Mouse (Mus musculus): ENCODE measurements around the gene Runx1.

Runx1 gene

DNA sequence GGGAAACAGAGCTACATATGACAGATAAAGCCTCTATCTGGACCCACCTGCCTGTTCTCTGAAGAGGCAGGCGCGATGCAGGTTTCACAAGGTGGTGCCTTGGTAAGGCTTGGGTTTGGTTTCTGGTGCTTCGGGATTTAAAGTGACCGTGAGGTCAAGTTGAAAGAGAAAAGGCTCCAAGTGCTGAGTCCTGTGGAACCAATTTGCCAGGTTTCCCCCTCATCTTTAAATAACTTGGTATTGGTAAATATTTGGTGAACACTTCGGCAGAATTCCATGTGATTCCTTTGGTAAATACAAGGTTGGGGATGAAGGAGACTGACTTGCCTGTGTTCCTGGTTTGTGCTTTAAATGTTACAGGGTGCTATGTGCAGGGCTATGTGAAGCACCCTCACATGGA, 169.2 kb downstream of the Runx1 start:
- no peak for DNase-seq (ENCODE audit: low read depth, low spot score)

DNA sequence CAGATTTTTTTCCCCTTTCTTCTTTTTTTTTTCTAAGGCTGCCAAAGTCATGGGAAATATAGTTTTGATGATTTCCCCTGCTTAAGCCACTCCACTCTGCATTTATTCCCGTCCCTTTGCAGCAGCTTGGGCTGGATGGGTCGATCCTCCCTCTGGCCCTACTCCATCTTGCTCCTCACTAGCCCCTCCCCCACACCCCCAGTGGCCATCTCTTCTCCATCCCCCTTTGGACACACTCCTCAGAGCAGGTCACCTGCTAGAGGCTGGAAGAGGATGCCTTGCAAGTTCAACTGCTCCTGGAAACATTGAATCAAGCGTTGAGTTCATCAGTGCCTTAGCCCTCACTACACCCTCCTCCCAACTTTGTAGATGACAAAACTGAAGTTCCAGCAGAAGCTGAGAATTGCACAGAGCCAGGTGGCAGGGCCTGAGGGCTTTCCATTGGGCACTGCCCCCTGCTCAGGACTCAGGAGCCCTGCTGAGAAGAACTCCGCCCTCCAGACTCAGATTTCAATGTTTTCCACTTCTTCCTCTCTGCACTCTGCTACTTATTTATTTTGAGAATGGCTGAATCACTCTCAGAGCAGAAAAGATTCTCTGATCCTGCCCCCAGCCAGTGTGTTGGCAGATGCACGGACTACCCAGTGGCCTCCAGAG, 171.5 kb downstream of the Runx1 start:
- DNase-seq (ENCODE audit: low read depth, low spot score), result no peak

DNA sequence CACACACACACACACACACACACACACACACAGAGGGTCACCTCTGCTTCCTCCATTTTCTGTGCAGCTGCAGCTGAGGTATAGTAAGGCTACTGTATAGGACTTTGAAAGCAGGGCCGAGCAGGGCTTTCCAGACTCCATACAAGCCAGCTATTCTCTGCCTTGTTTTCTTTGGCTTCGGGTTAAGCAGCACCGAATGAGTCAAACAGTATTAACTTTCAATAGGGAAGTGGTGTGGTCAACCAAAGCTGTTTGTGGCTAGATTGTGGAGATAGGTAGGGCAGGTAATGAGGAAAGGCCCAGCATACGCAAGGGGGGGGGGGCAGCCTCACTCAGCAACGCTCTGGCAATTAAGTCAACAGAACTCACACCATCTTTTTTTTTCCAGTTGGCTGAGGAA, 172.1 kb downstream of the Runx1 start:
- DNase-seq (ENCODE audit: low read depth, low spot score), result no peak

DNA sequence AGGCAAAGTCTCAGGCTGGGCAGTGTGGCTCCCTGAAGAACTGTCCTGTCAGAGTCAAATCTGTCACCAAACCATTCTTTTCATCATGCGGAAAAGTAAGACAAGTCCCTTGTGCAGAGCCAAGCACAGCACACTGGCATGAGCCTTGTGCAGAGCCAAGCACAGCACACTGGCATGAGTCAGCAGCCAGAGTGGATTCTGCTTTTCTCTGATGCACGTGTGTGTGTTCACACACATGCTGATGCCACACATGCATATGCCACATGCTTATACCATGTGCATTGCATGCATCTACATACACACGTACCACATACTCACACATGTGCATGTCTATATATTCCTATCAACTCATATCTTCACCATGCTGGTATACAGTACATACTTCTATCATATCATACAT, 174.7 kb downstream of the Runx1 start:
- DNase-seq (ENCODE audit: low read depth, low spot score), result no peak

DNA sequence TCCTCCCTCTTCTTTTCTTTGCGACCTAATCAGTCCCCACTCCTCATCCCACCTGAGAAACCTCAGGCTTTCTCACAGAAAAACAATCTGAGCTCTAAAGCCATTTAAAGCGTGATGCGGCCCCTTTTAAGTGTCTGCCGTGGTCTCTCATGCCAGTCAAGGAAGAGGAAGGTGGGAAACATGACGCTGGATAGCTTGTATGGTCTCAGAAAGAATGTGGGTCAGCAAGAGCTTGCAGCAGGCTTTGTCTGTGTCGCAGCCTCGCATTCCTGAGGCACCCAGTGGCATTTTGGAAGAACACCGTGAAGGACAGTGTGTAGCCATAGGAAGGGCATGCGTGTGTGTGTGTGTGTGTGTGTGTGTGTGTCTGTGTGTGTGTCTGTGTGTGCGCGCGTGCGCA, 179.8 kb downstream of the Runx1 start:
- peak; percentile 18 for DNase-seq (ENCODE audit: low read depth, low spot score)

DNA sequence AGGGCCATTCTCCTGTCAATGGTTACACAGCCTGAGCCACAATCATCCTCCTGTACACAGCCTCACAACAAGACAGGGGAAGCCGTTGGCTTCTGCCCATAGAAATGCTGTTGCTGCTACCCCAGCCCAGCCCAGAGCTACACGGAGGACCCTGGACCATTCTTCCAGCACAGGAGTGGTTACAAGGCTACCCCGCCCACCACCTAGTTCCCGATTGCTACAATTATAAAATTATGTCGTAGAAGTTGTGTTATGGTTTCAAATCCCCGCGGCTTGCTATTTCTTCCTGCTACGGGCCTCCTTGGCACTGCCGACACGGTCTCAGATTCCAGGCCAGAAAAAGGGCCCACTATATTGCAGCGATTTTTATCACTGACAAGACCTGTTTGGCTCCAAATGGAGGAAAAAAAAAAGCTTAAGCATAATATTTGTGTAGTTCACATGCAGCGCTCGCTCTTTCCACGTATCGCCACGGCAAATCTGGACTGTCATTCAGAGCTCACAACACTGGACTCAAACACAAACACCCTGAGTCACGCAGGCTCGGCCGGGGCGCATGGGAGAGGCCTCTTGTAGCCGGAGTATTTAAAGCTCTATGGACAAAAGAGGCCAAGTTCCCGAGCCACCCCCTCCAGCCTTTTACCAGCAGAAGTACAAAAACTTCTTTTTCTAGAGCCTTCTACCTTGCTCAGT, 180.4 kb downstream of the Runx1 start:
- DNase-seq (ENCODE audit: low read depth, low spot score), result peak; percentile 15

DNA sequence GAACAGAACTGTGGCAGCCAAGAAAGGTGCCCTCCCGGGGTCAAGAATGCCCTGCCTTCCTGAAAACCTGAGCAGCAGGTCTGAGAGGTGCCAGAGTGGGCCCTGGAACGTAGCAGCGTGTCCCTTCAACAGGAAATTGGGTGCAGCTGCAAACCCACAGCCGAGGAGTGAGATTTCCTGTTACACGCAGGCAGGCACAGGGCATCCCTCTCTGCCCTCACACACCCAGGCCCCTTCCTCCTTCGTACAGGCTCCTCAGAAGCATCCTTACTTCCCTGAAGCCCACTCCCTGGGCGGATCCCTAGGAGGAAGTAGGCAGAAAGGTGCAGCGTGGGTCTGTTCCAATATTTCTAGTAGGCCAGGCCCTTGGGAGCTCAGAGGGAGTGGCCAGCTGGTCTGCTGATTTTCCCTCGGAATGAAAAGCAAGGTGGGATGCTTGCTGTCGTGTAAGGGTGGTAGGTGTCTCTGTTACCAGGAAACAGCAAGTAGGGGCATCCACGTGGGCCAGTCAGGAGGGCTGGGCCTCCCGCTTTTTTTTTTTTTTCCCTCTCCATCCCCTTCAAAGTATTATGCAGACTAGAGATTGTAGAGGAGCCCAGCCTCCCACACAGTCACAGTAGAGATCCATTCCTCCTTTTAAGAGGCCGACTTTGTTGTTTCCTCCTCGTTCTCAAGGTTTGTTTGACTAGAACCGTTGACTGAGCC, 181.1 kb downstream of the Runx1 start:
- no peak for DNase-seq (ENCODE audit: low read depth, low spot score)

DNA sequence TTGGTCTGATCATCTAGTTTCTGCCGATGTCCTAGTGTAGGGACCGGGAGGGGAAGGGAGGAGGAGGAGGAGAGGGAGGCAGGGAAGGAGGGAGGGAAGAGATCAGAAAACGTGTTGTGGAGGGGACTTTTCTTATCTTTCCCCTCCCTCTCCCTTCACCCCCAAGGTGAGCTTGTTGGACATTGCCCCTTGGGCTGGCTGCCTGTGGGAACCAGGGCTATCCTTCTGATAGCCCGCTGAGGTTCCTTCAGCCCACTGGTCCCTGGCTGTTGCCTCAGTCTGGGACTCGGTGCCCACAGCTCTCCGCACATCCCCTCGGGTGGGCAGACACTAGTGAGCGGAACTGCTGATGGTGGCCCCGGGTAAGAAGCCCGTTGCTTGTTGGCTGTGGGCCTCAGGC, 181.6 kb downstream of the Runx1 start:
- DNase-seq (ENCODE audit: low read depth, low spot score), result no peak

DNA sequence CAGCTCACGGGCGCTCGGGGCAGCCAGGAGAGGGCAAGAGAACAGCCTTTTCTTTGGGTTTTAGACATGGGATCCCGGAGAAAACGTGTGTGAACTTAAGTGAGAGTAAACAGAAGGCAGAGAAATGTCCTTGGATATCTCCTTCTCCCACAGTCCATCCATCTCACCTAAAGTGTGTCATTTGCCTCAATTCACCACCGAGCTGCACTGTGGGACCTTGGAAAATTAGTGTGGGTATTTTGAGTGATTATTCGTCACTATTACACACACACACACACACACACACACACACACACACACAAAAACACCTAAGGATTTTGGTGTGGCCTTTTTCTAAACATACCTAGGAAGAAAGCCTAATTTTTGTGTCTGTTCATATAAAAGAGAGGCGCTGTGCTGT, 183.7 kb downstream of the Runx1 start:
- no peak for DNase-seq (ENCODE audit: low read depth, low spot score)

DNA sequence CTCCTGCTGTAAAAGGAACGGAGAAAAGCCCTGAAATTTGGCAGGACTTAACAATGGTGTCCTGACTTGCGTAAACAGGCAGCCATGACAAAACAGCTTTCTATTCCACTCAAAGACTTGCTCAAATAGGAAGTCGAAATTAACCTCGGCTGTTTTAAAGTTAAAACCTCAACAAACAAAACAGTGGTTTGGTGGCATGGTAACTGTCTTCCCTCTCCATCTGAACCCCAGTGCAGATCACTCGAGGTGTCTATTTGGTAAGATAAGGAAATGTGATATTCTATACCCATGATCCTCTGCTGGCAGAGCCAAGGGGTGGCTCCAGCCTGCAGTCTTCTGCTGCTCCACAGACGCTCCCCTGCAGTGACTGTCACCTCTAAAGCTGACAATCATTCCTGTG, 184.9 kb downstream of the Runx1 start:
- DNase-seq (ENCODE audit: low read depth, low spot score), result no peak

DNA sequence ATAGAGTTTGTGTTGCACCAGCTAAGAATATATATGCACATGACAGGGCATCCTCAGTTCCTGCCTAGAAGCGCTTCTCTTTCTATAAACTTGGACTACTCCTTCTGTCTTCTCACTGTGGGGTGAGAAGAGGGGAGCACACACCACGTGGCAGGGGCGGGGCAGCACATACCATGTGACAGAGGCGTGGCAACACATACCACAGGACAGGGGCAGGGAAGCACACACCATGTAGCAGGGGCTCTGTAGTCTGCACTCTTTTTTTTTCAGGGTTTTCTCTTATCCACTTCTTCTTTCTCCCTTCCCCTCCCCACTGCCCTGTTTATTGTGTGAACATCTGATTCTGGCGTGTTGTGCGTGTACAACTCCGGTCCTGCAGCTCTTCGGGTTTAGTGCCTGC, 186.9 kb downstream of the Runx1 start:
- DNase-seq (ENCODE audit: low read depth, low spot score), result no peak

DNA sequence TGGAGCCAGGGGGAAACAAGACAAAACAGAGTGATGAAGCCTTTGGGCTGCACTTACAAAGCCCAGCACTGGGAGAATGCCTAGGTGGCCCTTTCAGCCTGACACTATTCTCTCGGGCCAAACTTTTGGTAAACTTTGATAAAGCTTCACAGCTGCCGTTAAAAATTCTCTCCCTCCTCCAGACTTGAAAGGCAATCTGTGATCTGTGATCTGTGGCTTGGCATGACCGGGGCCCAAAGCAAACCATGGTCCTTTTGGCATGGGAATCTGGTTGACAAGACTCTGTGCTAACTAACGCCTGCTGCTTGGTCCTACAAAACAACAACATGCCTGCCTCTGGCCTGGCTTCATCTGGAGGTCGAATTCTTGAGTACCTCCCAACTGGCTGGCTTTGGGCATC, 188.9 kb downstream of the Runx1 start:
- DNase-seq (ENCODE audit: low read depth, low spot score), result no peak

DNA sequence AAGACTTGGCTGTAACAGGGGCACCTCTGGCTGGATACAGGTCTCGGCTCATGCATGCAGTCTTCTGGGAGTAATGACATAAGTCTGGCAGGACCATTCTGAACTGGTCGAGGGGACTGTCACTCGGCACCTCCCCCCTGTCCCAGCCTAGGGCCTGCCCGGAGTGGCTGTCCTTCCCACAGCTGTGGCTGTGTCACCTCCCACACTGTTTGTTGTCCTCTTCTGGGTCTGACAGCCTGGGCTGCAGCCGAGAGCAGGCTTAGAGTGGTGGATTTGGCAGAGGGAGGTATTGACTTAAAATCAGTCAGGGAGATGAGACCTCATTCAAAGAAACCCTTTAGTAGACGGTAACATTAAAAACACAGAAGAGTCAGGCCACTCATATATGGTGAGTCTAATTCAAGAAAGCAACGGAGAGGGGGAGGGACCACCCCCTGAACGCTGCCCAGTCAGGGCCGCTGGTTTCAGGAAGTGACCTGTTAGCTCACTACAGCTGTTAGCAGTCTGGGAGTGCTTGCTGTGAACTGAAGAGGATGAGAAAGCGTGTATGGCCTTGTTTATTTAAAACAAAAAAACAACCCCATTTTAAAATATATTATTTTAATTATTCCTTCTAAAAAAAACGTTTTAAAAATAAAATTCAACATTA, 193.7 kb downstream of the Runx1 start:
- no peak for DNase-seq (ENCODE audit: low read depth, low spot score)

DNA sequence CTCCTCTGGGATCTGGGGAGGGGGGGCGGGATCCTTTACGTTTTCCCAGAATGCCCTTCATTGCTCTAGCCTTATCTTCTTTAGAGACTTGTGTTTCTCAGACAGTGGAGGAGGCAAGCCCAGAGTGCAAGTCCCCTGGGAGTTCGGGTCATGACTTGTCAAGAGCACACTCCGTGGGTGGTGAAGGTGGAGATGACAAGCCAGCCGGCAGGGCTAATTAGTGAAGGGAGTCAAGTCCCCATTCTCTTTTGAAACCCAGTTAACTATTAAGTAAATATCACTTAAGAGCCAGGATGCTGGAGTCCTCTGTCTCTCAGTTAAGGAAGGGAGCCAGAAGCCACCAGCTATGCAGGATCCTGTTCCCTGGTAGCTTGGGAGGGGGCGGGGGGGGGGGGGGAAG, 194.3 kb downstream of the Runx1 start:
- no peak for DNase-seq (ENCODE audit: low read depth, low spot score)

DNA sequence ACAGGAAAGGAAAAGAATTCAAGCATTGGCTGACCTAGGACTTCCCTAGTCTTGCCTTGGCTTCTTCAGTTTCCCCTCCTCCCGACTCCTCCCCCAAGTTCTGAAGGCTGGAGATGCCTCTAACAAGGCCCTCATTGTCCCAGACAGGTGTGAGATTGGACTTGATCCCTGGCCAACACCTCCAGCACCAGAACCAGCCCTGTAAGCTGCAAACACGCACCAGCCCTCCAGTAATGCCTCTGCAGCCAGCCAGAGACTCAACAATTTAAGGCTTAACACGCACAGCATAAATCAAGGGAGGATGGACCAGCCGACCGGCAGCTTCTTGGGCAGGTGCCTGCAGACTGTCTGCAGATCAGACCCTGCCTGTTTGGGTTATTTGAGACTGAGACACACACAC, 195.0 kb downstream of the Runx1 start:
- DNase-seq (ENCODE audit: low read depth, low spot score), result no peak

DNA sequence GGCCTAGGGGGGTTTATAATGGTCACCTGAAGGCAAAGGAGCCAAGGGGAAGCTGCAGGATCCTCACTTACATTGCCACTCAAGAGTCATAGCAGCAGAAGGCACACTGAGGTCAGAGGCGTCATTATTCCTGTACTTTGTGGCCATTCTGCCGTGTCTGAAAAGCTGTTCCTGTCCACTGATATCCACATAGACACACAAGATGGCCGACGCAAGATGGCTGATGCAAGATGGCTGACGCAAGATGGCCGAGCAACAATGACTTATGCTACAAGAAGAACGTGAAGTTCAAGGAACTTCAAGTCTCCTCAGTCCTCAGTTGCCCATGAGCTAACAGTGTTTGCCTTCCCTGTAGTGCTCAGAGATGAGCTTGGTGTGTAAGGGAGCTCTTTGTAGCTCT, 196.1 kb downstream of the Runx1 start:
- no peak for DNase-seq (ENCODE audit: low read depth, low spot score)

DNA sequence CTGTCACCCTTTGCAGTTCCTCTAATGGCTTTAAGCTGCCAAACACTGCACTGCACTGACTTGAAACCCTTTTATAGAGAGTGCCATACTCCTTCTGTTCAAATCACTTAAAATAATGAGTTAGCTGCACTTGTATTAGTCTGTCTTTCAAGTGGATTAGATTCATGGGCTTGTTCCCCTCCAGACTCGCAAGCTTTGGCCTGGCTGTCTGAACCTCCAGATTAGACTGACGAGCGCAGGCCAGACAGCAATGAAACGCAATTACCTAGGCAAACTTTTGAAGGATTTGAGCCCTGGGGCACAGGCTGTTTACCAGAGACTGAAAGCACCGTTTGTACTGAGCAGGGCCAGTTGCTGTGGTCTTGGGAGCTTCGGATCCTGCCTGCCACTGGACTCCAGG, 198.7 kb downstream of the Runx1 start:
- no peak for DNase-seq (ENCODE audit: low read depth, low spot score)

DNA sequence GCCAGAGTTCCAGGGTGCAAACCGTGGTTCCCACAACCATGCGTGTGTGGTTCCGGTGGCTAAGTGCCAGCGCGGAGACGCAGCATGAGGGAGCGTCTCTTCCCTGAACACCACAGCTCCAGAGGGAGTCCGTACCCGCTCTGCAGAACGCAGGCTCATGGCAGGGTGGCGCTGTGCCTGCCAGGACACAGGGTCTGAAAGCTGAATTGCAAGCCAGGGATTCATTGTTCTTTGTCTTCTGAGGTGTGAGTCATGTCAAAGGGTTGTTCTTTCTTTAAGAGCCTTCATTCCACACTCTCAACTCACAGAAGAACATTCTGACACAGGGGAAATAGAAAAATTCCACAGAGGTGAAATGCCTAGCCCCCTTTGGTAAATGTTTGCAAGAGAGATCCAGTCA, 202.0 kb downstream of the Runx1 start:
- DNase-seq (ENCODE audit: low read depth, low spot score), result no peak

DNA sequence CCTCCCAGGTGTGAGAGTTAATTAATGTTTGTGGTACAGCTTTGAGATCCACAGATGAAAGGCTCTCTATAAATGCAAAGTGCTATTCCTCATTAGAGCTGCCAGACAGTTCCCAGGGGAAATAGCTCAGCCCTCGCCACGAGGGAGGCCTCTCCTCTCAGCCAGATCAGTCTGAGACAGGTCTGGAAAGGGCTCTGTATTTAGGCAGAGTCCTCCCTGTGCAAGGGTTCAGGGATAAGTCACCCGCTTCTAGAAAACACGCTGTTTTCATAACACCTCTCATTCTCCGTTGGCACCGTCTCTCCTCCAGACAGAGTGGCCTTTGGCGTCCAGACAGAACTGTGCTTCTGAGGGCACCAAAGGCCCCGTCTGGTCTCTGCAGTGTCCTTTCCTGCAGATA, 204.1 kb downstream of the Runx1 start:
- no peak for DNase-seq (ENCODE audit: low read depth, low spot score)

DNA sequence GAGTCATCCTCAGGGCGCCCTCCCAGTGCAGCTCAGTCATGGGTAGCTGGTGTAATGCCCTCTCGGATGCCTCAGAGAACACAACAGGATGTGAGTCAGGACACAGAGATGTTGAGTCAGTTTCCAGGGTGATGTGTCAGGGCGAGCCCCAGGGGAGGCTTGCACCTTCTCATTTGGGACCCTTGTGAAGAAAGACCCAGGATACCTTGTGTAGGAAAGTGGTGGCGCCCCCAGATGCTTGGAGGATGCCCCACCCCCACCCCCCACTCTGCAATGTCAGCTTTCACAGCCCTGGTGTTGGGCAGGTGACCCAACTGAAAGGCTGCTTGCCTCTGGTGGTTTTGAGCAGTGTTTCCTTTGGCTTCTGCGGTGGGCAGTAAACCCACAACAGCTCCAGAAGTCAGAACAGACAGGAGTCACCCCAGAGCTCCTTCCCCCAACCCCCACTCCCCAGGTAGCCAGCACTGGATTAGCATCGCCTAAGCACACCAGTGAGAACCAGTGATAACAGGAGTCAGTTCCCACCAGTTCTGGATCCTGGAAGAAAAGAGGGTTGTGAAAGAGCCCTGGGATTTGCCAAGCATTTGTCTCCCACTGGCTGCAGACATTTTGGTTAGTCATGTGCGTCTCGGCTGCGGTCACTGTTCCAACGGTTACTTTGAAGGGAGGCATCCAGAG, 205.0 kb downstream of the Runx1 start:
- no peak for DNase-seq (ENCODE audit: low read depth, low spot score)

DNA sequence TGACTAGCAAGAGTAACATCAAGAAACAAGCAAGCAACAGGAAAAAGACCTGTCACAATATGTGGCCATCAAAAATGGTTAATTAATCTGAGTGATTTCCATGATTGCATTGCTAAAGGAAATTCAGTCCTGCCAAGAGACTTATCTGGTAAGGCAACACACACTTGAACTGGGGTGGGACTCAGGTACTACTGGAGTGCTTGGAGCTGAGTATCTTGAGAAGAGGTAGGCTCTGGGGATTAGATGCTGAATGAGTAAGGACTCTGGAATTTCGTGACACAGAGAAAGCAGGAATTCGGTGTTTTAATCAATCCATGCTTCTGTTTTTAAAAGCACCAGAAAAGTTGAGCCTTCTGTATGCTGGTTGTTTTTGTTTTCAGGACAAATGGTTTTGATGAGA, 209.1 kb downstream of the Runx1 start:
- DNase-seq (ENCODE audit: low read depth, low spot score), result no peak

DNA sequence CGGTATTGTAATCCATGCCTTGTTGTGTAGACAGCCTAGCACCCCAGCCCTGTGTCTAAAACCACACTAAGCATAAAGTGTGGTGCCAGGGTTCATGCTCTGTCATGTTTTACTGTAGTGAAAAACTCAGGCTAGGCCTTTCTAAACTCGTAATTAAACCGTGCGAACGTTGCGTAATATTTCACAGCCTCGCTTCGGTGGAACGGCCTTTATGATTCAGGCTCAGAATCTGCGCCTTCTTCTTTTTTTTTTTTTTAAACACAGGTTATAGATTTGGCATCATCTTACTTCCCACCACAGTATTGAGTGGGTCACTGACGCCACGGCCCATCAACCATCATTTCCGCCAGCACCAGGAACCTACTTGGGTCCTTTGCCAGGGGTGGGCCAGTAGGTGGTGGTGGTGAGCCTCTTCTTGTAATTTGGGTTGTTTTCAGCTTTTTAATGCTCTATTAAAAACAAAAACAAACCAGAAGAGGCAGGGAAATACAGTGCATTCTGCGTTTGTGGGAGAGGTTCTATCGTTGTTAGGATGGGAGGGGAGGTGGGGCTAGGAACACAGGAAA, 210.6 kb downstream of the Runx1 start:
- no peak for DNase-seq (ENCODE audit: low read depth, low spot score)

Data from R1 (cell line).